ENCODE assay signal across 17 mouse cellular contexts in genomic region chr11:59531562-59531961, GRCm38 (mm10). TPM values are rescaled to one million over a fixed set of nuclear protein-coding genes. Genes with fewer than 3 reads are reported as not detected.
"Had no signal": no experiment of that assay in that cellular context is flagged by ENCODE, and none has a peak within 500 bp of the region (broad histone marks: within the 10 kb centered on the region; RNA-seq: fewer than 3 reads in every experiment).

No protein-coding gene starts in this region.

- H3K4me2 ChIP-seq: limb, embryonic 15.5 days; liver, embryonic 12.5 days; lung, embryonic 14.5 days; neural tube, embryonic 12.5 days had no signal

- H3K27ac ChIP-seq: limb, embryonic 15.5 days; liver, embryonic 12.5 days; midbrain, embryonic 10.5 days; neural tube, embryonic 12.5 days had no signal

- H3K4me3 ChIP-seq: limb, embryonic 15.5 days; liver, embryonic 12.5 days; midbrain, embryonic 10.5 days; myocyte; neural tube, embryonic 12.5 days had no signal

- ATAC-seq: liver, embryonic 12.5 days had no signal

- H3K9ac ChIP-seq: limb, embryonic 15.5 days; liver, embryonic 12.5 days; lung, embryonic 14.5 days; neural tube, embryonic 12.5 days had no signal

- DNase-seq: kidney, postnatal 10 days; lung, embryonic 14.5 days; lung, postnatal 10 days; lung, postnatal 4 days; midbrain, embryonic 14.5 days; right cerebral cortex, postnatal 4 days; spleen, adult 18-20 months; thymus, adult 18-20 months; thymus, postnatal 14 days had no signal

- H3K9me3 ChIP-seq: limb, embryonic 15.5 days; liver, embryonic 12.5 days; midbrain, embryonic 10.5 days; neural tube, embryonic 12.5 days had no signal

- H3K36me3 ChIP-seq: limb, embryonic 15.5 days; liver, embryonic 12.5 days; midbrain, embryonic 10.5 days; neural tube, embryonic 12.5 days had no signal

- H3K27me3 ChIP-seq: limb, embryonic 15.5 days; neural tube, embryonic 12.5 days had no signal

- H3K4me1 ChIP-seq: liver, embryonic 12.5 days had no signal

RNA-seq across cellular contexts. Expression of gene Nlrp3, which starts 9.8 kb away (rescaled TPM):
- polyA plus RNA-seq: midbrain, embryonic 14.5 days had no signal

RNA-seq across cellular contexts. Expression of gene Olfr222, which starts 44.5 kb away (rescaled TPM):
- polyA plus RNA-seq: large intestine, adult 2 months; limb, embryonic 15.5 days; liver, embryonic 12.5 days; liver, embryonic 16.5 days; lung, embryonic 14.5 days; midbrain, embryonic 10.5 days; midbrain, embryonic 14.5 days; myocyte; neural tube, embryonic 12.5 days; stomach, embryonic 14.5 days had no signal
